Mouse (Mus musculus) MEL-GATA-1-ER (cell line): Measurements from ENCODE around the gene Olfr433.
"Not testable (repeated sequence)": the region's sequence is repeated elsewhere in the genome, so short reads cannot be mapped to it uniquely, and the experiment has no call there.

Experiments used
- DNase-seq: peaks from one replicate; pipeline ENCODE4 v3.0.0-alpha.2; 2012; ENCODE audit warnings: low read depth; ENCODE audit errors: extremely low read depth

Gene Olfr433

GRCm38 (mm10) chr1:174040523-174041177 is at the start of gene Olfr433:
Olfr433 (plus strand) TSS chr1:174040705.
- peak; percentile 29 for DNase-seq

DNA sequence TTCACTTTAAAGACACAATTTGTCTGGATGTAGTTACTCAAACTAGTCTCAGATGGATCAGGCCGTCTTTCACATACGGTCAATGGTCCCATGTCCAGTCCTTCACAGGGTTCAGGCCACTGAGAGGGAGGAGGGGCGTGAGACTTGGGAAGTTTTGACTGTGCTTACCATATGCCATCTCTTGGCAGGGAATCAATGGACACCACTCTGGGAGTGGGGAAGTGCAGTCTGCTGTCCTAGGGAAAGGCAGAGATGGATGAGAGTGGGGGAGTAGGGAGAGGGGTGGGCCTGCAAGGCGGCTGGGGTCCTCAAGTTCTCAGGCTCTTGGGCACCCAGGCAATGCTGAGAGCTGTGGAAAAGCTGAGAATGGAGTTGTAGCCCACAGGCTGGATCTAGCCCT is 45.5 kb upstream of the Olfr433 start:
- DNase-seq: no peak

- DNase-seq: not testable (repeated sequence)
Observed at GRCm38 (mm10) chr1:174004352-174005109, 36.0 kb upstream of the Olfr433 start.

DNA sequence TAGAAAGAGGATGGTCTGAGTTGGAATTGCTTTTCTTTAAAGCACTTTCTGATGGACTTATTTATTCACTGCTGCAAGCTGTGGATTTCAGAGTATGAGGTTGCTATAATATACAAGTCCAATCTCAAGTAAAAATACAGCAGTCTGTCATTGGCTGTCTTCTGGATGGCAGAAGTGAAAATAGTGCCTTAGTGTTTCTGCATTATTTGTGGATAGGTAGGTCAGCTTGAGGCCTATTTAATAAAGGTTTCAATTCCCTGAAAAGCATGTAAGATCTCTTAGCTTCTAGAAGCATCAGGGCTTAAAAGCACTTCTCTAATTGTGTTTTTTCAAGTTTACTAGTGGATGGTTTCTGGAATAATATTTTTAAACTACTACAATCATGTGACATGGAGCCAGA is 33.5 kb upstream of the Olfr433 start:
- DNase-seq: not testable (repeated sequence)

DNA sequence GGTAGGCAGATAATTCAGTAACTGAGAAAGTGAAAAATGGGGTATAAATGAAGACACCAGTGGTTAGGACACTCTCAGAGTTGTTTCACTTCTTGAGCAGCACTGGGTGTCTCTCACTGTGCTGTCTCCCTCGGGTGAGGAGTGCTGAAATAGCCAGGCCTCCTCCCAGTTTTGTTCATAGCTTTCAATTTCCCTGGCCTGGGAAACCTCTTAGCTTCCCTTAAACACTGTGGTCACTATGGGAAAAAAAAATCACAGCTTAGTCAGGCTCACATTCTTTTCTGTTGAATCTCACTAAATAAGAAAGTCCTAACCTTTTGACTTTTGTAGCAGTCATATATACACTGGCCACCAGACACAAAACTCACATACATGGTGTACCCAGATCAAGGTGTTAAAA is 8.8 kb upstream of the Olfr433 start, which contains the start of gene Ifi205:
TSS of gene Ifi205 (minus strand) at position 113 of the 400 bp plus-strand sequence.
- DNase-seq: no peak

DNA sequence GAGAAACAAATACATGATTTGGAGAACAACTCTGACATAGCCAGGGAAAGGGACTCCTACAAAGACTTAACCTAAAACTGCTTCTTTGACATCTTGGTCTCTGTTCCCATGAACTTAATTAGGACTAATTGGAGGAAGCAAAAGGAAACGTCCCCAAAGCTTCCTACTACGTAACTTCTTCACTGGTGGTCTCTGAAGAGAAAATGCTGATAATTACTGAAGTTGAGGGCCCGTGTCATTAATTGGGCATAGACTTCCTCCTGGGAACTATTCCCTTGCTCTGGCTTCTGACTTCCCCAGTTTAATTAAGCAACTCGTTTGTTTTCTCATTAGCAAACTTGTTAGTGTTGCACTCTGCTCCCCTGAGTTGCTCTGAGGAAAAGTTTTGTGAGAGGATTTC is 4.7 kb upstream of the Olfr433 start:
- DNase-seq: no peak

- no peak for DNase-seq
Observed at GRCm38 (mm10) chr1:174038480-174038879, 2.0 kb upstream of the Olfr433 start.

- not testable (repeated sequence) for DNase-seq
Observed at GRCm38 (mm10) chr1:174042091-174042884, 1.8 kb downstream of the Olfr433 start.

DNA sequence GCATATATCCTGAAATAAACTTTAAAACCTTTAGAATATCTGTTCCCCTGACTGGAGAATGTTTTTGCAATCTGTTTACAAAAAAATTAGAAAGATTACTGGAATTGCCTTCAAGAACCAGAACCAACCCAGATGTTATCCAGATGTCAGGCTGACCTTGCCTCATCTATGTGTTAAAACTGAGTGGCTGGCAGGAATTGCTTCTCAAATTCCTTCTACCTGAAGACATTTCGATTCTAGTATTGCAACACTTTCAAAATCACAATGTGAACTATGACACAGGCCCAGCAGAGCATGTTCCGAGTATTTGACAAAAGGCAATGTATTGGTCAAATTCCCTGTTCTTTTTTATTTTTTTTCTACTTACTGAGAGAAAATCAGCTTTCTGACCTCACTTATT is 3.9 kb downstream of the Olfr433 start:
- DNase-seq: no peak

GRCm38 (mm10) chr1:174048227-174048626 is 7.7 kb downstream of the Olfr433 start:
- DNase-seq: not testable (repeated sequence)

- no peak for DNase-seq
Observed at GRCm38 (mm10) chr1:174048893-174049292, 8.4 kb downstream of the Olfr433 start, which contains the start of gene Olfr432. Olfr432 (plus strand) TSS chr1:174049205.

GRCm38 (mm10) chr1:174049357-174049756 is 8.9 kb downstream of the Olfr433 start:
- not testable (repeated sequence) for DNase-seq

GRCm38 (mm10) chr1:174050532-174050931 is 10.0 kb downstream of the Olfr433 start:
- DNase-seq: no peak

DNA sequence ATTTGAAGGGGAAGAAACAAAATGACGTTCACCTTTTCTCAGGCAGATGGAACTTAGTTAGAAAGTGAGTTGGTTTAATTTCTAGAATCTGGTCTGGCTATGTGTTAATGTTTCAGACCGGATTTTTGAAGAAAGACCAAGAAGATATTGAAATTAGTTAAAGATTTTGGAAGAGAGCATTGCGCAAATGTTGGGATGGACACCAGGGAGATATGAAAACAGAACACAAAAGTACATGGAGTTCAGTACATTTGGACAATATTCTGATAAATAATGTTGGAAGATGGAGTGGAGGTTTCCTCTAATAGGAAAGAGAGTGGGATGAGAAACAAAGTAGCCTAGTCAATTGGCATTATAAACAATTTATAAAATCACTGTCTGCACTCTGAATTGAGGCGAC is 11.0 kb downstream of the Olfr433 start:
- DNase-seq: no peak

GRCm38 (mm10) chr1:174051931-174052536 is 11.5 kb downstream of the Olfr433 start:
- no peak for DNase-seq

- DNase-seq: no peak
Observed at GRCm38 (mm10) chr1:174052981-174053380, 12.5 kb downstream of the Olfr433 start.

DNA sequence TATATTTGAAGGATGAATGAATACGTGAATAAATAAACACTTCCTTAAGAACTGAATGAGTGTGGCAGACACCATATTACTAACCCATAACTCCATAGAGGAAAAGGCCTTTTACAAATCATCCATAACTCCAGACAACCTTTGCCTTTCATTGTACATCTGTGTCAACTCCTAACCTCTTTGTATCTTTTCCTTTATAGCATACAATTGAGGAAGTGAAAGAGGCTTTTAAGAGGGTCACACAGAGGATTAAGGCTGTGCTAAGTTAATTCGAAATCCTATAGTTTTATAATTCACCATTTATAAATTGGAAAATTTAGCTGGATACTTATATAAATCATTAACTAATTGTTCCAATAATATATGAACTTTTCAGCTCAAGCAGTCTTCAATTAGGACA is 14.7 kb downstream of the Olfr433 start:
- DNase-seq: no peak

- no peak for DNase-seq
Observed at GRCm38 (mm10) chr1:174066305-174066704, 25.8 kb downstream of the Olfr433 start, which contains the start of gene Olfr430. Olfr430 (plus strand) TSS chr1:174066605.

DNA sequence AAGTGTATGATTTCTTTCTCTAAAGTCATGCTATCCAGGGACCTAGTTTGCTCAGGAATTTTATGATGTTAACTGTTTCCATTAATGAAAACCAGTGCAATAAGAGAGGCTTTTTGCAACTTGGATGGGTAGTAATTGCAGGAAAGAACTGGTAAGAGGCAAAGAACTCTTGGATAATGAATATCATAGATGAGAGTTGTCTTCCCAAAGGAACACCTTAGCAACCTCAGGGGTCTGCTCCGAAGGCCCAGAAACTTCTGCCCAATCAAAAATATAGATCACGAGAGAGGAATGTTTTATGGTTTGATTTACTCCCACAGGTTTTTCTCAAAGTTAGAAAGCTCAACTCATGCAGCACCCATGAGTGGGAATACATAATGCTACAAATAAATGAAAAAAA is 43.5 kb downstream of the Olfr433 start, which contains the start of gene Olfr429:
TSS of gene Olfr429 (plus strand) at position 301 of the 400 bp plus-strand sequence.
- DNase-seq: no peak
